19 mouse cellular contexts compared by ENCODE assay signal in genomic region chr2:158131197-158131835, GRCm38 (mm10). TPM values are rescaled to one million over a fixed set of nuclear protein-coding genes. Genes with fewer than 3 reads are reported as not detected.
DNase-seq lines count a peak whose midpoint lies in the region; ATAC-seq and TF ChIP-seq lines count a peak whose summit lies in the region.
"Had no signal": no experiment of that assay in that cellular context is flagged by ENCODE, and none has a peak within 500 bp of the region (broad histone marks: within the 10 kb centered on the region; RNA-seq: fewer than 3 reads in every experiment).

No protein-coding gene starts in this region.

- no peak for TF ChIP-seq CTCF in heart, adult 2 months (IDR thresholded peaks at IDR 0.05)
- no peak for TF ChIP-seq CTCF in kidney, adult 2 months (conservative IDR thresholded peaks at IDR 0.05; ENCODE audit: insufficient read depth, insufficient read length, low read depth, low read length)
- no peak for TF ChIP-seq CTCF in small intestine, adult 2 months (IDR thresholded peaks at IDR 0.05; ENCODE audit: extremely low read depth, insufficient read length, insufficient replicate concordance, low read depth, low read length)

- peak overlapping the region; percentile 73 for H3K27ac ChIP-seq in heart, adult 2 months
- H3K27ac ChIP-seq in kidney, adult 2 months (ENCODE audit: insufficient read depth, low read depth, low read length), result peak overlapping the region; percentile 77
- H3K27ac ChIP-seq in heart, embryonic 16.5 days (ENCODE audit: low read length), result peak overlapping the region; percentile 79
- peak overlapping the region; percentile 69; the same call in 1 of the 2 replicates for H3K27ac ChIP-seq in small intestine, adult 2 months (ENCODE audit: insufficient read depth, low read depth, low read length)
- H3K27ac ChIP-seq: embryonic facial prominence, embryonic 15.5 days; hindbrain, embryonic 15.5 days; layer of hippocampus, adult 2 months; limb, embryonic 12.5 days; midbrain, embryonic 13.5 days had no signal

- H3K9ac ChIP-seq in heart, adult 2 months (ENCODE audit: low read depth, low read length), result no peak overlapping the region
- H3K9ac ChIP-seq in heart, embryonic 16.5 days (ENCODE audit: low read length), result no peak overlapping the region; the same call in 1 of the 2 replicates
- H3K9ac ChIP-seq: embryonic facial prominence, embryonic 15.5 days; hindbrain, embryonic 15.5 days; limb, embryonic 12.5 days; midbrain, embryonic 13.5 days had no signal

- no peaks in the 10 kb centered on the region for H3K79me2 ChIP-seq in heart, adult 2 months (replicated peaks; ENCODE audit: control insufficient read depth, insufficient read depth, low read length)

- H3K4me3 ChIP-seq in heart, adult 2 months, result no peak overlapping the region
- H3K4me3 ChIP-seq in kidney, adult 2 months (ENCODE audit: insufficient read depth, low read depth, low read length), result no peak overlapping the region
- no peak overlapping the region for H3K4me3 ChIP-seq in heart, embryonic 16.5 days (ENCODE audit: low read length)
- H3K4me3 ChIP-seq in small intestine, adult 2 months (ENCODE audit: low read depth, low read length), result no peak overlapping the region
- H3K4me3 ChIP-seq: embryonic facial prominence, embryonic 15.5 days; hindbrain, embryonic 15.5 days; layer of hippocampus, adult 2 months; limb, embryonic 12.5 days; midbrain, embryonic 13.5 days had no signal

- H3K4me1 ChIP-seq in heart, adult 2 months (ENCODE audit: control insufficient read depth, insufficient read depth, low read length), result peaks cover 47% of the 10 kb centered on the region
- H3K4me1 ChIP-seq in kidney, adult 2 months (ENCODE audit: control insufficient read depth, insufficient read depth, low read length), result peaks cover 25% of the 10 kb centered on the region
- H3K4me1 ChIP-seq in heart, embryonic 16.5 days (ENCODE audit: control insufficient read depth, insufficient read depth, low read length), result peaks cover 52% of the 10 kb centered on the region
- peaks cover 19% of the 10 kb centered on the region for H3K4me1 ChIP-seq in small intestine, adult 2 months (ENCODE audit: control insufficient read depth, insufficient read depth, insufficient read length, low read length)
- H3K4me1 ChIP-seq: hindbrain, embryonic 15.5 days had no signal

- no peaks in the 10 kb centered on the region for H3K9me3 ChIP-seq in heart, embryonic 16.5 days (replicated peaks; ENCODE audit: control insufficient read depth, low read length)
- H3K9me3 ChIP-seq: embryonic facial prominence, embryonic 15.5 days; G1E; hindbrain, embryonic 15.5 days; limb, embryonic 12.5 days; midbrain, embryonic 13.5 days had no signal

- H3K4me2 ChIP-seq in heart, embryonic 16.5 days (ENCODE audit: low read depth, low read length), result no peak overlapping the region
- H3K4me2 ChIP-seq: embryonic facial prominence, embryonic 15.5 days; hindbrain, embryonic 15.5 days; limb, embryonic 12.5 days; midbrain, embryonic 13.5 days had no signal

- DNase-seq in heart, adult 2 months, result peak in 1 of 2 experiments; percentile 28
- DNase-seq in heart, postnatal 25 days (ENCODE audit: low spot score), result no peak
- no peak for DNase-seq in kidney, adult 2 months
- DNase-seq in kidney, adult 9 months, result no peak
- no peak for DNase-seq in left cerebral cortex, adult 18-20 months (ENCODE audit: low spot score in 2 of 2)
- DNase-seq: embryo, embryonic 11 days; gastrocnemius, postnatal 36 days; kidney, postnatal 10 days; lung, adult 18-20 months; lung, postnatal 4 days; right cerebral cortex, postnatal 14 days had no signal

- intact Hi-C loops in heart, adult 2 months (cut with DNase I), result no loop called here
- intact Hi-C loops in heart, postnatal 25 days (cut with DNase I), result no loop called here

- ATAC-seq in heart, embryonic 16.5 days (replicated peaks; ENCODE audit: extremely low read depth, insufficient read depth, low FRiP score), result no peak
- ATAC-seq: midbrain, embryonic 13.5 days had no signal

- TF ChIP-seq EP300 in heart, adult 2 months (IDR thresholded peaks at IDR 0.05; ENCODE audit: insufficient read depth, low read depth, low read length), result no peak

- no peaks in the 10 kb centered on the region for H3K27me3 ChIP-seq in heart, adult 2 months (ENCODE audit: control insufficient read depth, insufficient read depth, low read length)
- no peaks in the 10 kb centered on the region for H3K27me3 ChIP-seq in kidney, adult 2 months (replicated peaks; ENCODE audit: control insufficient read depth, insufficient read depth, low read length)
- H3K27me3 ChIP-seq in heart, embryonic 16.5 days (ENCODE audit: control insufficient read depth, insufficient read depth, low read length), result no peaks in the 10 kb centered on the region
- no peaks in the 10 kb centered on the region for H3K27me3 ChIP-seq in small intestine, adult 2 months (ENCODE audit: control insufficient read depth, insufficient read depth, low read length)
- H3K27me3 ChIP-seq: embryonic facial prominence, embryonic 15.5 days; hindbrain, embryonic 15.5 days; limb, embryonic 12.5 days; midbrain, embryonic 13.5 days had no signal

- H3K36me3 ChIP-seq in heart, adult 2 months (ENCODE audit: control insufficient read depth, insufficient read depth, low read length), result peaks cover 49% of the 10 kb centered on the region
- no peaks in the 10 kb centered on the region for H3K36me3 ChIP-seq in kidney, adult 2 months (ENCODE audit: control insufficient read depth, insufficient read depth, low read length)
- H3K36me3 ChIP-seq in heart, embryonic 16.5 days (ENCODE audit: control insufficient read depth, insufficient read depth), result peaks cover 58% of the 10 kb centered on the region
- peaks cover 80% of the 10 kb centered on the region for H3K36me3 ChIP-seq in small intestine, adult 2 months (ENCODE audit: control insufficient read depth, insufficient read depth, low read length)
- H3K36me3 ChIP-seq: embryonic facial prominence, embryonic 15.5 days; hindbrain, embryonic 15.5 days; limb, embryonic 12.5 days; midbrain, embryonic 13.5 days had no signal

- TF ChIP-seq POLR2A in heart, adult 2 months (IDR thresholded peaks at IDR 0.05; ENCODE audit: insufficient read depth, low read depth, low read length), result no peak
- TF ChIP-seq POLR2A in kidney, adult 2 months (IDR thresholded peaks at IDR 0.05; ENCODE audit: low read depth, low read length), result no peak
- no peak for TF ChIP-seq POLR2A in small intestine, adult 2 months (IDR thresholded peaks at IDR 0.05; ENCODE audit: low read depth, low read length)

- WGBS in heart, adult 2 months, result 72% methylated on average over 13 of the region's 13 CpGs
- WGBS in kidney, adult 2 months, result 86% methylated on average over 13 of the region's 13 CpGs
- 83% methylated on average over 13 of the region's 13 CpGs for WGBS in heart, embryonic 16.5 days
- 83% methylated on average over 13 of the region's 13 CpGs for WGBS in small intestine, adult 2 months

RNA-seq across cellular contexts. Expression of gene Tgm2, which starts 14.9 kb away (rescaled TPM):
- 100 to 1,000 TPM; 270 to 286 TPM for total RNA-seq in heart, adult 2 months (2021)
- 155 and 205 TPM in 2 replicates for polyA plus RNA-seq in heart, adult 2 months (2012; rRNA removed)
- 100 to 1,000 TPM; 238 to 253 TPM for total RNA-seq in heart, postnatal 25 days (2021)
- polyA plus RNA-seq in kidney, adult 2 months (2012; rRNA removed), result 217 and 221 TPM in 2 replicates
- 226 and 256 TPM in 2 replicates for polyA plus RNA-seq in heart, embryonic 16.5 days (2015; fragmentation: Nextera tagmentation; extraction: Ambion mirVana)
- polyA plus RNA-seq in small intestine, adult 2 months (2012; rRNA removed), result 89.6 and 93.0 TPM in 2 replicates
- 10 to 100 TPM; 10.7 to 10.8 TPM for total RNA-seq in left cerebral cortex, adult 18-20 months (2021)
